Mouse (Mus musculus): ENCODE results near the gene Myo9b. TPM values are rescaled to one million over a fixed set of nuclear protein-coding genes. Genes with fewer than 3 reads are reported as not detected.

Gene Myo9b
- polyA plus RNA-seq, 1 experiment from 2014 or later, result 23.0 TPM

DNA sequence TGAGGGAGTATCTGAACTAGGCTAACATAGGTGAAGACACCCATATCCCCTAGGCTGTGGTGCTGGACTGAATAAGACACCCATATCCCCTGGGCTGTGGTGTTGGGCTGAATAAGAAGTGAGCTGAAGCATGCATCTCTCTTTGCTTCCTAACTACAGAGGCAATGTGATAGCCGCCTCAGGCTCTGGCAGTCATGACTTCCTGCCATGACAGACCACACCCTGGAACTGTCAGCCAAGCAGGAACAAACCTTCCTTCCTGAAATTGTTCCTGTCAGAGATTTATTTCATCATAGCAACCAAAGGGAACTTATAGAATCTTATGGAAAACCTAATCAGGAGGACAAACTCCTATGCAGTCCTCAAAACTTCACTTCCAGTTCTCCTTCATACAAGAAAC is 115.8 kb downstream of the Myo9b start:
- DNase-seq (ENCODE audit: low spot score), result no peak
- no peak for ATAC-seq (ENCODE audit: insufficient number of reproducible peaks, low FRiP score, low TSS enrichment, low read depth)
- WGBS, result 64% methylated on average over 1 of the region's 1 CpGs
- no peaks in the 10 kb centered on the region for H3K9me3 ChIP-seq (ENCODE audit: control insufficient read depth, low read length)
- no peak overlapping the region for H3K4me2 ChIP-seq (ENCODE audit: low read depth, severe bottlenecking)
- H3K9ac ChIP-seq (ENCODE audit: low read length), result no peak overlapping the region
- no peaks in the 10 kb centered on the region for H3K36me3 ChIP-seq (ENCODE audit: control insufficient read depth, insufficient read depth, low read length)
- H3K27ac ChIP-seq (replicated peaks; ENCODE audit: low read depth, low read length), result no peak overlapping the region
- H3K4me3 ChIP-seq (ENCODE audit: low read depth, low read length), result no peak overlapping the region
- H3K27me3 ChIP-seq (ENCODE audit: control insufficient read depth, insufficient read depth, low read length), result no peaks in the 10 kb centered on the region
- no peaks in the 10 kb centered on the region; the same call in 1 of the 2 replicates for H3K4me1 ChIP-seq (ENCODE audit: control insufficient read depth, insufficient read depth, low read length)

DNA sequence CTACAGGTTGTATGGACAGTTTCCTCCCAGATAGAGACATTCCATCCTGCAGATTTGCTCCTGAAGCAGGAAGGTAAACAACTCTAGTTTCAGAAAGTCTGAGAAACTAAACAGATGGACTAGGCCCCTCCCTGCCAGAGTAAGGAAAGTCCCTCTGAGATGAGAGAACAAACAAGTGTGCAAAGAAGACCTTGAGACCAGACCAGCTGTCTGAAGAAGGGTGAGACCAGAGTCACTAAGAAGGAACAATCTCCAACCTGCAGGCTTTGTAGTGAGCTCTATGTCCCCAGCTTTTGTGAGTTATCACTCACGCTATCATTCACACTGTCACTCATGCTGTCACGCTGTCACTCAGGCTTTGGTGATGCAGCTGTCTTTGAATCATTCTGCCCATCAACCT is 119.2 kb downstream of the Myo9b start:
- H3K4me2 ChIP-seq (ENCODE audit: low read depth, severe bottlenecking), result no peak overlapping the region
- ATAC-seq (ENCODE audit: insufficient number of reproducible peaks, low FRiP score, low TSS enrichment, low read depth) (no peak), DNase-seq (ENCODE audit: low spot score) (no peak)
- no peak overlapping the region for H3K27ac ChIP-seq (replicated peaks; ENCODE audit: low read depth, low read length)
- no peaks in the 10 kb centered on the region for H3K4me1 ChIP-seq (ENCODE audit: control insufficient read depth, insufficient read depth, low read length)
- no peak overlapping the region for H3K9ac ChIP-seq (ENCODE audit: low read length)
- 95% methylated on average over 2 of the region's 2 CpGs for WGBS
- no peak overlapping the region for H3K4me3 ChIP-seq (ENCODE audit: low read depth, low read length)
- no peaks in the 10 kb centered on the region; the same call in 1 of the 2 replicates for H3K9me3 ChIP-seq (ENCODE audit: control insufficient read depth, low read length)
- H3K27me3 ChIP-seq (ENCODE audit: control insufficient read depth, insufficient read depth, low read length), result no peaks in the 10 kb centered on the region
- no peaks in the 10 kb centered on the region for H3K36me3 ChIP-seq (ENCODE audit: control insufficient read depth, insufficient read depth, low read length)

DNA sequence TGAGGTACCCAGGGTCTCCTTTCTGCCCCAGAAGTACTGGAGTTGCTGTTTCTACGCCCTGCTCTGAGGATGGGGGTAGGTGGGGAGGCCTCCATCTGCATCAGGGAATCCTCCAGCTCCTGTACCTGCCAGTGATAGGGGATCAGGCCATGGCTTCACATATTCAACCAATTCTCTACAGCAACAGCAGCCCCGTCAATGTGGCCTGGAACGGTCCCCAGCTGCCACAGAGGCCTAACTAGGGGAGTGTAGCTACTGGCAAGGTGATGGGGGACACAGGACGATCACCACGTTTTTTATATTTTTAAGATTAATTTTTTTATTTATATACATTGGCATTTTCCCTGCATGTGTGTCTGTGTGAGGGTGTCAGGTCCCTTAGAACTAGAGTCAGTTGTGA is 119.9 kb downstream of the Myo9b start:
- Histone ChIP-seq H3K4me1 (ENCODE audit: control insufficient read depth, insufficient read depth, low read length) (0 out of 2 replicates have a peak, but pooled peaks cover 1% of the 10 kb centered on the region), H3K27ac (replicated peaks; ENCODE audit: low read depth, low read length) (no peak overlapping the region), H3K9me3 (ENCODE audit: control insufficient read depth, low read length) (no peaks in the 10 kb centered on the region; the same call in 1 of the 2 replicates), H3K36me3 (ENCODE audit: control insufficient read depth, insufficient read depth, low read length) (no peaks in the 10 kb centered on the region), H3K4me2 (ENCODE audit: low read depth, severe bottlenecking) (no peak overlapping the region), H3K27me3 (ENCODE audit: control insufficient read depth, insufficient read depth, low read length) (no peaks in the 10 kb centered on the region), H3K4me3 (ENCODE audit: low read depth, low read length) (no peak overlapping the region), H3K9ac (ENCODE audit: low read length) (no peak overlapping the region)
- DNase-seq (ENCODE audit: low spot score) (no peak), ATAC-seq (ENCODE audit: insufficient number of reproducible peaks, low FRiP score, low TSS enrichment, low read depth) (no peak)
- 81% methylated on average over 5 of the region's 5 CpGs for WGBS

- ATAC-seq (ENCODE audit: insufficient number of reproducible peaks, low FRiP score, low TSS enrichment, low read depth) (no peak), DNase-seq (ENCODE audit: low spot score) (peak; percentile 64)
- no peak overlapping the region for H3K9ac ChIP-seq (ENCODE audit: low read length)
- no peak overlapping the region for H3K4me2 ChIP-seq (ENCODE audit: low read depth, severe bottlenecking)
- H3K9me3 ChIP-seq (ENCODE audit: control insufficient read depth, low read length), result no peaks in the 10 kb centered on the region; the same call in 1 of the 2 replicates
- no peak overlapping the region for H3K4me3 ChIP-seq (ENCODE audit: low read depth, low read length)
- H3K4me1 ChIP-seq (ENCODE audit: control insufficient read depth, insufficient read depth, low read length), result 0 out of 2 replicates have a peak, but pooled peaks cover 4% of the 10 kb centered on the region
- 12% methylated on average over 3 of the region's 3 CpGs for WGBS
- no peak overlapping the region for H3K27ac ChIP-seq (replicated peaks; ENCODE audit: low read depth, low read length)
- H3K27me3 ChIP-seq (ENCODE audit: control insufficient read depth, insufficient read depth, low read length), result no peaks in the 10 kb centered on the region
- H3K36me3 ChIP-seq (ENCODE audit: control insufficient read depth, insufficient read depth, low read length), result no peaks in the 10 kb centered on the region
Observed at GRCm38 (mm10) chr8:71392871-71393270, 120.4 kb downstream of the Myo9b start.

GRCm38 (mm10) chr8:71394481-71394880 is 122.0 kb downstream of the Myo9b start:
- 0 out of 2 replicates have a peak, but pooled peaks cover 4% of the 10 kb centered on the region for H3K4me1 ChIP-seq (ENCODE audit: control insufficient read depth, insufficient read depth, low read length)
- DNase-seq (ENCODE audit: low spot score), result no peak
- WGBS, result 81% methylated on average over 7 of the region's 7 CpGs
- H3K9ac ChIP-seq (ENCODE audit: low read length), result no peak overlapping the region
- 0 out of 2 replicates have a peak overlapping the region, but pooled peaks have one; percentile 6 for H3K4me3 ChIP-seq (ENCODE audit: low read depth, low read length)
- peaks cover 4% of the 10 kb centered on the region; the same call in 1 of the 2 replicates for H3K36me3 ChIP-seq (ENCODE audit: control insufficient read depth, insufficient read depth, low read length)
- H3K4me2 ChIP-seq (ENCODE audit: low read depth, severe bottlenecking), result no peak overlapping the region
- no peaks in the 10 kb centered on the region; the same call in 1 of the 2 replicates for H3K9me3 ChIP-seq (ENCODE audit: control insufficient read depth, low read length)
- no peak overlapping the region for H3K27ac ChIP-seq (replicated peaks; ENCODE audit: low read depth, low read length)
- H3K27me3 ChIP-seq (ENCODE audit: control insufficient read depth, insufficient read depth, low read length), result no peaks in the 10 kb centered on the region
- ATAC-seq (ENCODE audit: insufficient number of reproducible peaks, low FRiP score, low TSS enrichment, low read depth), result no peak

DNA sequence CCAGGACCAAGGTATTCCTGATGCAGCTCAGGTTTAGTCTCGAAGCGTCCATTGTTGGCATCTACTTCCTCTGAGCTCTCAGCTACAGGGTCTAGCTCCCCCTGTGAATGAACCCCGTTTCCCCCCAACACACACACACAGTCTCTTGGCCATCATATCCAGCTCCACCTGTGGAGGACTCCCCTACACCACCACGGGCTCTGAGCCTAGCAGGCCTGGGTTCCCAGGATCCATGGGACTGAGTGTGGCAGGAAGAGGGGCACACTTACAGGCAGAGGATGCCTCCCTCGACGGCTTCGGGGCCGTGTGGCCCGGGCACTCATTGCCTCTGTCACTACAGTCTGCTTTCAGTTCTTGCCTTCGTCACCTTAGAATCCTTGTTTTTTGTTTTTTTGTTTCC is 122.6 kb downstream of the Myo9b start:
- Histone ChIP-seq H3K4me3 (ENCODE audit: low read depth, low read length) (no peak overlapping the region), H3K9ac (ENCODE audit: low read length) (no peak overlapping the region), H3K27ac (replicated peaks; ENCODE audit: low read depth, low read length) (no peak overlapping the region), H3K4me1 (ENCODE audit: control insufficient read depth, insufficient read depth, low read length) (0 out of 2 replicates have a peak, but pooled peaks cover 4% of the 10 kb centered on the region), H3K9me3 (ENCODE audit: control insufficient read depth, low read length) (no peaks in the 10 kb centered on the region; the same call in 1 of the 2 replicates), H3K27me3 (ENCODE audit: control insufficient read depth, insufficient read depth, low read length) (no peaks in the 10 kb centered on the region), H3K36me3 (ENCODE audit: control insufficient read depth, insufficient read depth, low read length) (peaks cover 4% of the 10 kb centered on the region; the same call in 1 of the 2 replicates), H3K4me2 (ENCODE audit: low read depth, severe bottlenecking) (no peak overlapping the region; the same call in 1 of the 2 replicates)
- DNase-seq (ENCODE audit: low spot score), result no peak
- 89% methylated on average over 10 of the region's 10 CpGs for WGBS
- no peak for ATAC-seq (ENCODE audit: insufficient number of reproducible peaks, low FRiP score, low TSS enrichment, low read depth)

- Histone ChIP-seq H3K4me2 (ENCODE audit: low read depth, severe bottlenecking) (peak within 1 kb of the TSS; percentile 36), H3K4me1 (ENCODE audit: control insufficient read depth, insufficient read depth, low read length) (0 out of 2 replicates have a peak, but pooled peaks cover 4% of the 10 kb centered on the region), H3K9ac (ENCODE audit: low read length) (no peak within 1 kb of the TSS), H3K36me3 (ENCODE audit: control insufficient read depth, insufficient read depth, low read length) (peaks cover 4% of the 10 kb centered on the region; the same call in 1 of the 2 replicates), H3K4me3 (ENCODE audit: low read depth, low read length) (peak within 1 kb of the TSS; percentile 79), H3K27ac (replicated peaks; ENCODE audit: low read depth, low read length) (no peak within 1 kb of the TSS), H3K9me3 (ENCODE audit: control insufficient read depth, low read length) (no peaks in the 10 kb centered on the region; the same call in 1 of the 2 replicates), H3K27me3 (ENCODE audit: control insufficient read depth, insufficient read depth, low read length) (no peaks in the 10 kb centered on the region)
- ATAC-seq (ENCODE audit: insufficient number of reproducible peaks, low FRiP score, low TSS enrichment, low read depth) (no peak), DNase-seq (ENCODE audit: low spot score) (no peak)
- 83% methylated on average over 9 of the region's 9 CpGs for WGBS
Observed at GRCm38 (mm10) chr8:71395629-71396028, 123.1 kb downstream of the Myo9b start, which contains the start of gene Ushbp1. TSS of gene Ushbp1 (minus strand) at chr8:71395802.

DNA sequence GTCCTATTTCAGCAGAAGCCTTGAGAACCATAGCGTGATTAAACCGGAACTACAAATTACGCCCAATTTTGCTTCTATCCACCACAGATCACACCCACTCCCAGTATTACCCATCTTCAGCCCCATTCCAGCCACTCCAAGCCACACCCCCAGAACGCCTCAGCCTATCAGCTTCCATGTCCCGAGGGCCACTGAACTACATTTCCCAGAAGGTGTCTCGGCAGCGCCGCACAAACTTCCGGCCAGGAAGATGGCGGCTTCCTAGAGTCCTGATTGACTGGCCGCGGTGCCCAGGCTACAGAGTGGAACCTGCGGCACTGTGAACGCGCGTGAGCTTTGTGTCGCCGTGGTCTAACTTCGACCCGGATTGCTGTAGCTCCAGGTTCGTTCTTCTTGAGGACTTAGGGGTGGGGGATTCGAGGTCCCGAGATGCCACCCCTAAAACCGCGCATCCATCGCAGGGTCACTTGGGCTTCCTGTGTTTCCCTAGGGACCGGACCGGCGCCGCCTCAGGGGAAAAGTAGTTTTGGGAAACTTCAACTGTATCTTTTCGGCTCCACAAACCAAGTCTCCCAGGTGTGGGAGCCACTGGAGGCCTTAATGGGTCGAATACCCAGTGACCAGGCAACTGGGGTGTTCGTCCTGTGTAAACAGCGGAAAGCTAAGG is 124.3 kb downstream of the Myo9b start, which contains the start of gene Babam1:
Babam1 (plus strand) TSS at position 223 of the 667 bp plus-strand sequence.
- H3K9me3 ChIP-seq (ENCODE audit: control insufficient read depth, low read length), result no peaks in the 10 kb centered on the region; the same call in 1 of the 2 replicates
- under 1% methylated on average over 34 of the region's 34 CpGs for WGBS

More for the DNA sequence above, 124.3 kb downstream of the Myo9b start, which contains the start of gene Babam1:
- Histone ChIP-seq H3K4me2 (ENCODE audit: low read depth, severe bottlenecking) (peak within 1 kb of the TSS; percentile 71), H3K27me3 (ENCODE audit: control insufficient read depth, insufficient read depth, low read length) (no peaks in the 10 kb centered on the region), H3K9ac (ENCODE audit: low read length) (peak within 1 kb of the TSS; percentile 62), H3K4me3 (ENCODE audit: low read depth, low read length) (peak within 1 kb of the TSS; percentile 79), H3K4me1 (ENCODE audit: control insufficient read depth, insufficient read depth, low read length) (0 out of 2 replicates have a peak, but pooled peaks cover 4% of the 10 kb centered on the region), H3K36me3 (ENCODE audit: control insufficient read depth, insufficient read depth, low read length) (peaks cover 4% of the 10 kb centered on the region; the same call in 1 of the 2 replicates), H3K27ac (replicated peaks; ENCODE audit: low read depth, low read length) (no peak within 1 kb of the TSS)
- DNase-seq (ENCODE audit: low spot score) (peak; percentile 89), ATAC-seq (ENCODE audit: insufficient number of reproducible peaks, low FRiP score, low TSS enrichment, low read depth) (peak; percentile 91)

Data from limb, embryonic 11.5 days (tissue).